In genomic region chr13:73748663-73749440, GRCm38 (mm10) we compare ENCODE assay signal across 9 mouse cellular contexts. TPM values are rescaled to one million over a fixed set of nuclear protein-coding genes. Genes with fewer than 3 reads are reported as not detected.
A peak's percentile ranks its signal among the peaks of the same experiment; 100 is the strongest.
DNase-seq lines count a peak whose midpoint lies in the region; ATAC-seq and TF ChIP-seq lines count a peak whose summit lies in the region.
"Had no signal": no experiment of that assay in that cellular context is flagged by ENCODE, and none has a peak within 500 bp of the region (broad histone marks: within the 10 kb centered on the region; RNA-seq: fewer than 3 reads in every experiment).

No protein-coding gene starts in this region.

- no peaks in the 10 kb centered on the region for H3K4me1 ChIP-seq in forebrain, postnatal 0 days (ENCODE audit: insufficient read depth)
- 0 out of 2 replicates have a peak, but pooled peaks cover 4% of the 10 kb centered on the region for H3K4me1 ChIP-seq in forebrain, embryonic 11.5 days (replicated peaks; ENCODE audit: control insufficient read depth, insufficient read depth, low read length)
- H3K4me1 ChIP-seq in embryonic facial prominence, embryonic 14.5 days (ENCODE audit: control insufficient read depth, insufficient read depth, low read length) = peaks cover 14% of the 10 kb centered on the region
- no peaks in the 10 kb centered on the region for H3K4me1 ChIP-seq in lung, postnatal 0 days (ENCODE audit: insufficient read depth, low read depth, low read length)

- H3K36me3 ChIP-seq in forebrain, postnatal 0 days (ENCODE audit: insufficient read depth) = no peaks in the 10 kb centered on the region
- no peaks in the 10 kb centered on the region for H3K36me3 ChIP-seq in forebrain, embryonic 11.5 days (ENCODE audit: control insufficient read depth, insufficient read depth, low read length)
- H3K36me3 ChIP-seq in embryonic facial prominence, embryonic 14.5 days (ENCODE audit: control insufficient read depth, insufficient read depth, low read length) = no peaks in the 10 kb centered on the region
- H3K36me3 ChIP-seq in lung, postnatal 0 days (ENCODE audit: insufficient read depth, low read length) = no peaks in the 10 kb centered on the region
- H3K36me3 ChIP-seq: G1E had no signal

- H3K27ac ChIP-seq in forebrain, postnatal 0 days (ENCODE audit: low read depth, low read length) = no peak overlapping the region
- no peak overlapping the region for H3K27ac ChIP-seq in forebrain, embryonic 11.5 days (ENCODE audit: low read depth, low read length)
- 0 out of 2 replicates have a peak overlapping the region, but pooled peaks have one; percentile 7 for H3K27ac ChIP-seq in embryonic facial prominence, embryonic 14.5 days (replicated peaks; ENCODE audit: low read depth, low read length)
- no peak overlapping the region for H3K27ac ChIP-seq in lung, postnatal 0 days (ENCODE audit: low read length)

- H3K4me2 ChIP-seq in forebrain, postnatal 0 days (ENCODE audit: low read depth) = no peak overlapping the region
- H3K4me2 ChIP-seq in forebrain, embryonic 11.5 days (ENCODE audit: low read depth, low read length, severe bottlenecking) = no peak overlapping the region
- no peak overlapping the region for H3K4me2 ChIP-seq in embryonic facial prominence, embryonic 14.5 days (ENCODE audit: low read depth, low read length)
- no peak overlapping the region for H3K4me2 ChIP-seq in lung, postnatal 0 days (replicated peaks; ENCODE audit: low read depth, low read length)

- TF ChIP-seq CTCF in forebrain, postnatal 0 days (IDR thresholded peaks at IDR 0.05; ENCODE audit: low read depth) = peak; percentile 7; the same call in 1 of the 2 replicates
- peak; percentile 69 for TF ChIP-seq CTCF in lung, postnatal 0 days (IDR thresholded peaks at IDR 0.05)

- H3K27me3 ChIP-seq in forebrain, postnatal 0 days (ENCODE audit: insufficient read depth, low read length) = no peaks in the 10 kb centered on the region
- no peaks in the 10 kb centered on the region for H3K27me3 ChIP-seq in forebrain, embryonic 11.5 days (ENCODE audit: control insufficient read depth, insufficient read depth, low read length)
- H3K27me3 ChIP-seq in embryonic facial prominence, embryonic 14.5 days (replicated peaks; ENCODE audit: control insufficient read depth, insufficient read depth, low read length) = no peaks in the 10 kb centered on the region
- no peaks in the 10 kb centered on the region for H3K27me3 ChIP-seq in lung, postnatal 0 days (replicated peaks; ENCODE audit: insufficient read depth, low read length)

- no peak overlapping the region for H3K9ac ChIP-seq in forebrain, postnatal 0 days
- no peak overlapping the region for H3K9ac ChIP-seq in forebrain, embryonic 11.5 days (ENCODE audit: low read length)
- H3K9ac ChIP-seq in embryonic facial prominence, embryonic 14.5 days (ENCODE audit: low read depth, low read length) = no peak overlapping the region; the same call in 1 of the 2 replicates
- no peak overlapping the region for H3K9ac ChIP-seq in lung, postnatal 0 days (replicated peaks; ENCODE audit: low read depth)

- TF ChIP-seq EP300 in lung, postnatal 0 days (IDR thresholded peaks at IDR 0.05) = no peak

- H3K9me3 ChIP-seq in forebrain, postnatal 0 days (ENCODE audit: low read length) = no peaks in the 10 kb centered on the region
- no peaks in the 10 kb centered on the region for H3K9me3 ChIP-seq in forebrain, embryonic 11.5 days (ENCODE audit: control insufficient read depth, low read length)
- H3K9me3 ChIP-seq in embryonic facial prominence, embryonic 14.5 days (ENCODE audit: control insufficient read depth, low read length) = no peaks in the 10 kb centered on the region
- no peaks in the 10 kb centered on the region for H3K9me3 ChIP-seq in lung, postnatal 0 days (ENCODE audit: low read length)
- H3K9me3 ChIP-seq: G1E had no signal

- DNase-seq in forebrain, postnatal 0 days = no peak
- no peak for DNase-seq in forebrain, embryonic 11.5 days (ENCODE audit: low spot score)
- DNase-seq in 416B (ENCODE audit: low read depth) = peak; percentile 33
- no peak for DNase-seq in embryonic facial prominence, embryonic 14.5 days (ENCODE audit: low spot score)
- peak; percentile 46 for DNase-seq in lung, postnatal 0 days (ENCODE audit: low spot score)
- DNase-seq in cerebellum, postnatal 4 days (ENCODE audit: low spot score in 2 of 2) = no peak
- DNase-seq in frontal cortex, postnatal 25 days (ENCODE audit: low spot score in 2 of 2) = no peak
- no peak for DNase-seq in adrenal gland, postnatal 4 days (ENCODE audit: low spot score in 2 of 2)

- ATAC-seq in forebrain, postnatal 0 days = peak; percentile 20
- no peak for ATAC-seq in forebrain, embryonic 11.5 days (replicated peaks; ENCODE audit: low FRiP score)
- ATAC-seq in embryonic facial prominence, embryonic 14.5 days (ENCODE audit: low read depth) = peak; percentile 4; the same call in 1 of the 2 replicates
- peak; percentile 36; the same call in 1 of the 2 replicates for ATAC-seq in lung, postnatal 0 days

- WGBS in forebrain, postnatal 0 days = 33% methylated on average over 15 of the region's 15 CpGs
- 35% methylated on average over 15 of the region's 15 CpGs for WGBS in forebrain, embryonic 11.5 days
- WGBS in embryonic facial prominence, embryonic 14.5 days = 41% methylated on average over 15 of the region's 15 CpGs
- 34% methylated on average over 15 of the region's 15 CpGs for WGBS in lung, postnatal 0 days

- H3K4me3 ChIP-seq in forebrain, postnatal 0 days (ENCODE audit: low read depth, low read length) = no peak overlapping the region
- H3K4me3 ChIP-seq in forebrain, embryonic 11.5 days (ENCODE audit: low read depth, low read length) = no peak overlapping the region
- H3K4me3 ChIP-seq in embryonic facial prominence, embryonic 14.5 days (ENCODE audit: low read depth, low read length) = no peak overlapping the region
- H3K4me3 ChIP-seq in lung, postnatal 0 days (ENCODE audit: low read depth, low read length) = no peak overlapping the region

RNA-seq across cellular contexts. Expression of gene Slc12a7, which starts 16.0 kb away (rescaled TPM):
- total RNA-seq in forebrain, postnatal 0 days (2014; rRNA removed) = 4.5 and 14.8 TPM in 2 replicates
- polyA plus RNA-seq in forebrain, postnatal 0 days (2015; fragmentation: Nextera tagmentation; extraction: Ambion mirVana) = 3.7 and 4.9 TPM in 2 replicates
- polyA plus RNA-seq in forebrain, embryonic 11.5 days (2014; fragmentation: Nextera tagmentation; extraction: Ambion mirVana) = 55.6 and 60.2 TPM in 2 replicates
- 16.3 and 19.8 TPM in 2 replicates for polyA plus RNA-seq in embryonic facial prominence, embryonic 14.5 days (2014; fragmentation: Nextera tagmentation; extraction: Ambion mirVana)
- 10.4 and 10.5 TPM in 2 replicates for polyA plus RNA-seq in lung, postnatal 0 days (2015; fragmentation: Nextera tagmentation; extraction: Ambion mirVana)
- total RNA-seq in adrenal gland, postnatal 4 days (2021) = 10 to 100 TPM; 43.2 to 44.1 TPM

RNA-seq across cellular contexts. Expression of gene Slc6a19, which starts 44.2 kb away (rescaled TPM):
- 0.15 and 0.43 TPM in 2 replicates for total RNA-seq in forebrain, postnatal 0 days (2014; rRNA removed)
- 0.13 and 0.22 TPM in 2 replicates for polyA plus RNA-seq in forebrain, postnatal 0 days (2015; fragmentation: Nextera tagmentation; extraction: Ambion mirVana)
- not detected in 2 replicates for polyA plus RNA-seq in forebrain, embryonic 11.5 days (2014; fragmentation: Nextera tagmentation; extraction: Ambion mirVana)
- 0.38 and 0.40 TPM in 2 replicates for polyA plus RNA-seq in embryonic facial prominence, embryonic 14.5 days (2014; fragmentation: Nextera tagmentation; extraction: Ambion mirVana)
- polyA plus RNA-seq in lung, postnatal 0 days (2015; fragmentation: Nextera tagmentation; extraction: Ambion mirVana) = not detected in 2 replicates
- 1 to 10 TPM in 1 of 2 experiments, under 1 TPM in 1; 0.37 to 2.9 TPM for total RNA-seq in adrenal gland, postnatal 4 days (2021)
- polyA plus RNA-seq: G1E had no signal

Comparison
In these comparisons a context has a peak if more than half of its experiments do, and no peak if none do; other contexts are left out.
1. DNase-seq: peak in 416B (single experiment) and lung, postnatal 0 days (single experiment); none in forebrain, postnatal 0 days (single experiment), forebrain, embryonic 11.5 days (single experiment), embryonic facial prominence, embryonic 14.5 days (single experiment), cerebellum, postnatal 4 days (0 of 2), frontal cortex, postnatal 25 days (0 of 2) and adrenal gland, postnatal 4 days (0 of 2).